Mouse (Mus musculus) intestine, embryonic 16.5 days (tissue): Measurements from ENCODE around the gene Mmp21. TPM values are rescaled to one million over a fixed set of nuclear protein-coding genes. Genes with fewer than 3 reads are reported as not detected.

Experiments
- ATAC-seq: fragments of 200-750 bp; cut with Nextera tagmentation; 2 replicates; pipeline ENCODE4 v1.8.0; 2017; ENCODE audit warnings: moderate TSS enrichment, moderate library complexity
- H3K27ac ChIP-seq: fragments of 300-500 bp; sonication (generic); 2 replicates; pipeline ENCODE4 v1.5.1; 2014; ENCODE audit warnings: mild to moderate bottlenecking, low read length
- H3K27me3 ChIP-seq: fragments of 300-500 bp; sonication (generic); replicated peaks from 2 replicates; pipeline ENCODE4 v1.6.1; 2014; ENCODE audit warnings: low read length, control low read depth, mixed read lengths; ENCODE audit not compliant: control insufficient read depth, insufficient read depth
- H3K36me3 ChIP-seq: fragments of 300-500 bp; sonication (generic); 2 replicates; pipeline ENCODE4 v1.6.1; 2014; ENCODE audit warnings: low read length, control low read depth; ENCODE audit not compliant: control insufficient read depth, insufficient read depth
- H3K4me1 ChIP-seq: fragments of 300-500 bp; sonication (generic); 2 replicates; pipeline ENCODE4 v1.6.1; 2014; ENCODE audit warnings: low read length, control low read depth, mixed read lengths; ENCODE audit not compliant: control insufficient read depth, insufficient read depth
- H3K4me2 ChIP-seq: fragments of 300-500 bp; sonication (generic); 2 replicates; pipeline ENCODE4 v1.6.1; 2014; ENCODE audit warnings: low read depth, low read length, control low read depth
- H3K4me3 ChIP-seq: fragments of 300-500 bp; sonication (generic); 2 replicates; pipeline ENCODE4 v1.5.1; 2014; ENCODE audit warnings: mild to moderate bottlenecking, low read length
- H3K9ac ChIP-seq: fragments of 300-500 bp; sonication (generic); 2 replicates; pipeline ENCODE4 v1.6.1; 2014; ENCODE audit warnings: low read depth, low read length
- H3K9me3 ChIP-seq: fragments of 300-500 bp; sonication (generic); 2 replicates; pipeline ENCODE4 v1.6.1; 2016; ENCODE audit warnings: low read length, control low read depth; ENCODE audit not compliant: control insufficient read depth
- WGBS: fragments of 180-500 bp; shearing (Covaris S2); extraction: QIAGEN DNeasy Blood & Tissue Kit; methylation state at CpG from one replicate; pipeline ENCODE4 v1.1.7; 2014; 5-methylcytosine and 5-hydroxymethylcytosine counted together
- polyA plus RNA-seq: library from polyadenylated mRNA; unstranded; fragments of >200 nt; fragmentation: Nextera tagmentation; extraction: Ambion mirVana; gene quantifications from 2 replicates; pipeline ENCODE4 v1.2.1, GENCODE M21; 2015

Gene Mmp21
- polyA plus RNA-seq, 1 experiment from 2014 or later: not detected

GRCm38 (mm10) chr7:133637361-133638305 lies 42.2 kb downstream of the Mmp21 start, which contains the start of gene Edrf1:
Edrf1 (plus strand) TSS chr7:133637543.
- Histone ChIP-seq H3K9ac (peak within 1 kb of the TSS; percentile 98), H3K4me1 (peaks cover 11% of the 10 kb centered on the region), H3K36me3 (peaks cover 8% of the 10 kb centered on the region; the same call in 1 of the 2 replicates), H3K27ac (peak within 1 kb of the TSS; percentile 91), H3K4me3 (peak within 1 kb of the TSS; percentile 95), H3K27me3 (no peaks in the 10 kb centered on the region), H3K4me2 (peak within 1 kb of the TSS; percentile 78), H3K9me3 (no peaks in the 10 kb centered on the region)
- ATAC-seq: peak; percentile 98
- under 1% methylated on average over 81 of the region's 81 CpGs for WGBS

DNA sequence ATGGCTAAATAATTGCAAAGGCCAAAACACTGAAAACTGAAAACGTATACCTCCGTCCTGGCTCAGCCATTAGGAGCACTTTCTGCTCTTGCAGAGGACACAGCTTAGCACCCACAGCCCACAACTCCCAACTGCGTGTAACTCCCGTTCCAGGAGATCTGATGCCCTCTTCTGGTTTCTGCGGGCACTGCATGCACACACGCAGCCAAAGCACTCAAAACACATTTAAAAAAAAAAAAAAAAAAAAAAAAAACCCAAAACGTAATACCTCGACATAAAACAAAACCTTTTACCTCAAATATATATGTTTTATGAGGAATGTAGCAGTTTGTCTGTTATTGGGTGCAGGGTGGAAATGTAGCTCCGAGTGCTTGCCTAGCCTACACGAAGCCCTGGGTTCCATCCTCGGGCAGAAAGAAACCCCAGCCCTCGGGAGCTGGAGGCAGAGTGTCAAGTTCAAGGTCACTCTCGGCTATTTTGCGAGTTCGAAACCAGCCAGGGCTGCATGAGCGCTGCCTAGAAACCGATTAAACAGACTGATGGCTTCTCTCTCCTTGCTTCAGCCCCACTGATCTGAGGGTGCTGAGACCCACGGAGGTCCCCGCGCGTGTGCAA lies 43.0 kb downstream of the Mmp21 start:
- Histone ChIP-seq H3K4me1 (peaks cover 11% of the 10 kb centered on the region), H3K9ac (peak overlapping the region; percentile 83), H3K36me3 (peaks cover 8% of the 10 kb centered on the region; the same call in 1 of the 2 replicates), H3K4me2 (peak overlapping the region; percentile 78), H3K4me3 (peak overlapping the region; percentile 95), H3K27me3 (no peaks in the 10 kb centered on the region), H3K27ac (peak overlapping the region; percentile 91), H3K9me3 (no peaks in the 10 kb centered on the region)
- ATAC-seq: peak; percentile 12; the same call in 1 of the 2 replicates
- 2% methylated on average over 21 of the region's 21 CpGs for WGBS

DNA sequence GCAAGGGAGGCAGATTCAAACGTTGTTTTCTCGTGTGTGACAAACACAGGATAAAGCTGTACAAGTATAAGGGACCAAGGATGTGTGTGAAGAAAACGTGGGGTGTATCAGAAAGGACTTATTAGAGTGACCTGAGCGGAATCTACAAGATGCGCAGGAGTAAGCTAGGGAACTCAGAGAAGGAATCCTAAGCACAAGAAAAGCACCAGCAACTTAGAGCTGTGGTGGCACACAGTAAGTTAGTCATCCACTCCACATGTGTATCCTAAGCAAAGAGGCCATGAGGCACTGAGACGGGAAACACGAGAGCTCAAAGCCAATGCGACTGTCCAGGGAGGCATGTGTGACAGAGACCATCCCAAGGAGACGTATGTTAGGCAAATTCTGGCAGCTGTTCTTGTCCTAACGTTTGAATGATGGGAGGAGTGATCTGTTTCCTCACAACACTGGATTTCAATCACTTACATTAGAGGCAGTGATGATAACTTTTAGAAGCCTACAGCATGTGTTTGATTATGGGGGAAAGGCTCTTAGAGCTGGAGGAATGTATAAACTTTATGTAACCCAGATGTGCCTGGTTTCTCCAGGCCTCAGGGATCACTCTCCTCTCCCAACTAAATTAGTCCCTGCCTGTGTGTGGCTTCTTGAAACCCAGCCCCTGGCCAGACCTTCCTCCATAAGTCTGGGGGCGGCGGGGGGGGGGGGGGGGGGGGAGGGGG lies 44.8 kb downstream of the Mmp21 start:
- H3K4me2 ChIP-seq: no peak overlapping the region
- H3K27me3 ChIP-seq: no peaks in the 10 kb centered on the region
- H3K36me3 ChIP-seq: no peaks in the 10 kb centered on the region
- no peak overlapping the region for H3K4me3 ChIP-seq
- H3K9ac ChIP-seq: no peak overlapping the region
- ATAC-seq: no peak
- peaks cover 11% of the 10 kb centered on the region for H3K4me1 ChIP-seq
- H3K9me3 ChIP-seq: no peaks in the 10 kb centered on the region
- 43% methylated on average over 10 of the region's 12 CpGs for WGBS
- peak overlapping the region; percentile 59 for H3K27ac ChIP-seq

DNA sequence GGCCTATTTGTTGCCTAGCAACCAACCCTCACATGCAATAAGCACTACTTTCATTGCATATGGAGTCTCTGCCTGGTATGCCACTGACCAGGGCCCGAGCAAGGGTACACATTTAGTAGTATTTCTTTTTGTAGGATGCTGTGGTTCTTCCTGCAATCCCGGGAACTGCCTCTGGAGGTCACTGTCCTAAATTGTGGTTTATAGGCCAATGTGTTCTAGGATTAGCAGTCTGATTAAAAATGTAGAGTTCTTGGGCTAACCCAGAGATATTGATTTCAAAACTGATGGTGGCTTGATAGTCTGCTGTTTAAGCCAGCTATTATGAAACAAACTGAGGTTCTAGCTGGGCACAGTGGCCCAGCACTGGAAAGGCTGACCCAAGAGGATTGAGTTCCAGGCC lies 47.4 kb downstream of the Mmp21 start:
- Histone ChIP-seq H3K4me1 (0 out of 2 replicates have a peak, but pooled peaks cover 2% of the 10 kb centered on the region), H3K9ac (no peak overlapping the region), H3K9me3 (no peaks in the 10 kb centered on the region), H3K4me2 (no peak overlapping the region), H3K27ac (no peak overlapping the region), H3K27me3 (no peaks in the 10 kb centered on the region), H3K36me3 (no peaks in the 10 kb centered on the region), H3K4me3 (no peak overlapping the region)
- 25% methylated on average over 2 of the region's 2 CpGs for WGBS
- ATAC-seq: no peak

- Histone ChIP-seq H3K36me3 (no peaks in the 10 kb centered on the region), H3K27me3 (no peaks in the 10 kb centered on the region), H3K4me3 (no peak overlapping the region), H3K4me1 (0 out of 2 replicates have a peak, but pooled peaks cover 2% of the 10 kb centered on the region), H3K4me2 (no peak overlapping the region), H3K27ac (no peak overlapping the region), H3K9me3 (no peaks in the 10 kb centered on the region), H3K9ac (no peak overlapping the region)
- 73% methylated on average over 5 of the region's 5 CpGs for WGBS
- no peak for ATAC-seq
These were observed 49.0 kb downstream of the Mmp21 start for GRCm38 (mm10) chr7:133630821-133631220.

GRCm38 (mm10) chr7:133627184-133627936 lies 52.5 kb downstream of the Mmp21 start:
- H3K4me3 ChIP-seq: no peak overlapping the region
- H3K27me3 ChIP-seq: no peaks in the 10 kb centered on the region
- no peak overlapping the region for H3K27ac ChIP-seq
- H3K9me3 ChIP-seq: no peaks in the 10 kb centered on the region
- no peaks in the 10 kb centered on the region for H3K4me1 ChIP-seq
- no peak for ATAC-seq
- no peaks in the 10 kb centered on the region for H3K36me3 ChIP-seq
- no peak overlapping the region for H3K4me2 ChIP-seq
- no peak overlapping the region for H3K9ac ChIP-seq
- 41% methylated on average over 14 of the region's 14 CpGs for WGBS

Other genes with a start within 250 kb of the Mmp21 start
- gene Tex36, start 77.9 kb downstream of the Mmp21 start, polyA plus RNA-seq: 0.13 TPM in 1 of 2 replicates, not detected in the other
- 13.7 and 14.1 TPM in 2 replicates for gene Edrf1, start 42.5 kb downstream of the Mmp21 start, polyA plus RNA-seq
- 134 and 158 TPM in 2 replicates for gene Bccip, start 29.3 kb upstream of the Mmp21 start, polyA plus RNA-seq
- 33.5 and 37.2 TPM in 2 replicates for gene Uros, start 30.0 kb upstream of the Mmp21 start, polyA plus RNA-seq
- gene Fank1, start 96.8 kb upstream of the Mmp21 start, polyA plus RNA-seq: 0.54 and 0.56 TPM in 2 replicates
- gene Dhx32, start 102.7 kb upstream of the Mmp21 start, polyA plus RNA-seq: 89.5 and 93.9 TPM in 2 replicates